Mouse (Mus musculus) layer of hippocampus, adult 2 months (tissue): ENCODE results near the gene Cstad. TPM values are rescaled to one million over a fixed set of nuclear protein-coding genes. Genes with fewer than 3 reads are reported as not detected.
A peak's percentile ranks its signal among the peaks of the same experiment; 100 is the strongest.

Experiments used
- DNase-seq, 2 experiments: peaks; one replicate each; pipeline ENCODE4 v3.0.0; 2022; ENCODE audit warnings: low spot score in 2 of 2
- H3K27ac ChIP-seq: fragments of 200-600 bp; 2 replicates; pipeline ENCODE4 v1.8.1; 2022
- H3K4me3 ChIP-seq: fragments of 200-600 bp; 2 replicates; pipeline ENCODE4 v1.8.1; 2022; ENCODE audit warnings: mild to moderate bottlenecking
- CTCF ChIP-seq: fragments of 200-600 bp; conservative IDR thresholded peaks from 2 replicates; pipeline ENCODE4 v1.8.1; 2022; ENCODE audit warnings: antibody characterized with exemption, mild to moderate bottlenecking, moderate library complexity
- total RNA-seq, 2 experiments: library from RNA; stranded (reverse); gene quantifications; 2 replicates each; pipeline ENCODE4 v1.2.3; 2021

The Cstad gene
- total RNA-seq, 2 experiments from 2014 or later, result 7.8 to 11.3 TPM

DNA sequence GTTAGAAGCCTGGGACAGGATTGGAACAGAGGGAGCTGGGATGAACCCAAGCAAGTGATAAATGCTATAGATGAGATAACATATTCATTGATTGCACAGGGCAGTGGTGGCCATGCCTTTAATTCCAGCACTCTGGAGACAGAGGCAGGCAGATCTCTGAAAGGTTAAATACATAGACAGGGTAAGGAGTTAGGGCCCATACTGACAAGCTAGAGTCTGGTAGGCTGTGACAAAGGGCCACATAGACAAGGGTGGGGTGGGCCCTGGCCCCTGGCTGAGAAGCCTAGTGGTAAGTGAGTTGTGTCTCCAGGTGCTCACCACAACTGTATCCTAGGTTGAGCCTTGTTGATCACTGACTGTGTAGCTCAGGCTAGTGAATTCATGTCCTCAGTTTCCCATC lies 7.6 kb downstream of the Cstad start:
- DNase-seq, result no peak
- H3K27ac ChIP-seq, result no peak overlapping the region
- no peak overlapping the region for H3K4me3 ChIP-seq
- TF ChIP-seq CTCF, result no peak

DNA sequence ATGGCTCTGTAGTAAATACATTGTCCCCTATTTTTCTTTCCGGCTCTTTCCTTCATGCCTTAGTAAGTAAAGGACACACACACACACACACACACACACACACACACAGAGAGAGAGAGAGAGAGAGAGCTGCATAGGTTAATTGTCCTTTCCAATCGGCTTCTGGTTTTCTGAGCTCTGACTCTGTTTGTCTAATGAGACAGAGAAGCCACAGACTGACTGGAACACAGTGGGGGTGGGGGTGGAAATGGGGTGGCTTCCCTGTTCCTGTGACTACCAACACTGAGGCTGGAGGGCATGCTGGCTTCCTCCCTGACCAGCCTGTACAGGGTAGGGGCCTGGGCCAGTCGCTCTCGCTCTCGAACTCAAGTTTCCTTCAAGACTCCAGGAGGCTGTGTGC lies 8.9 kb downstream of the Cstad start:
- H3K27ac ChIP-seq, result no peak overlapping the region
- TF ChIP-seq CTCF, result no peak
- no peak overlapping the region for H3K4me3 ChIP-seq
- no peak for DNase-seq

DNA sequence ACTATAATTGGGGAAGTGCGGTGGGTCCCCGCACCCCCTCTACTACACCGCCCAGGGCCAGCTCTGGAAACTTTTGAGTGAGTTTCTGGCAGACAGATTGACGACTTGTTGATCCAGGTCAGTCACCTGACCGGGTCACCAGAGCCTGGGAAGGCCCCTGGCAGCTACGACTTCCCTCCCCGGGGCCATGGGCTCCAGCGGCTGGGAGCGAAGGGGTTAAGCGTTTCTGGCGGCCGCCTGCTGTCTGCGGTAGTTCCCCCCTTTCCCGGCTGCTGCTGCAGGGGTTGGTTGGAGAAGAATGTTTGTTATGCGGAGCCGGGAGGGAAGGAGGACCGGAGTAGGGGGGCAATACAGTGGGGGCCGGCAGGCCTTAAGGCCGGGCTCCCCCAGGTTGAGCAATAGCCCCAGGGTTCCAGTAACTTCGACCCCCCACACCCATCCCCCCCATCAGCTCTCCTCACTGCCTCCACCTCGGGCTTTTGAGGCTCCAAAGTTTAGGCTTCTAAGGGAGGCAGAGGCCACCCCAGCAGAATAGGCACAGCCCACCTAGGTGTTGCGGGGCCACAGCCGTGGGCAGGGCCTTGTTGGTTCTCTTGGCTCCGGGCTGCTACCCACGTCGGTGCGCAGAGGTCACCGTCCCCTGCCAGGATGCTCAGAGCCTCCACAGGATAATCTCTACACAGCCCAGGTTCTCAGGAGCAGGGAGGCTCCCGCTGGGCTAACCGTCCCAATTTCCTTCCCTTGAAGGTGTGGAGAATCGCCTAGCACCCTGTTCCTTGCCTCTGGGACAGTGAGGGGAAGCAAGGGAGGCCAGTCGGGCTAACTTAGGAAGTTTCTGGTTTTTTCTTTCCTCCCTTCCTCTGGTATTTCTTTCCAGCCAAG lies 10.3 kb downstream of the Cstad start:
- TF ChIP-seq CTCF, result no peak
- Histone ChIP-seq H3K4me3 (peak overlapping the region; percentile 2; the same call in 1 of the 2 replicates), H3K27ac (peak overlapping the region; percentile 39; the same call in 1 of the 2 replicates)
- DNase-seq, result no peak

DNA sequence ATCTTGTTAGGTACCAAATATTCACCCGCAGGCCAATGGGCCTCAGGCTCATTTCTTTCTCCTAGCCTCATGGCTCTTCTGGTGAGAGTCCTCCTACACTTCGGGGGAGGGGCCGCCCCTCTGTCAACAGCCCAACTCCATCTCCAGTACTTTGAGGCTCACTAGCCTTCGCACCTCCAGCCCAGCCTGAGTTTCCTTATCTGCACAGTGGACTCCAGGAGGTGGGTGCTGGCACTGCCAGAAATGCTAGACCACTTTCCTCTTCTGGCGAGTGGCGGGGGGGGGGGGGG lies 10.9 kb downstream of the Cstad start:
- DNase-seq, result no peak
- H3K4me3 ChIP-seq, result no peak overlapping the region
- H3K27ac ChIP-seq, result 0 out of 2 replicates have a peak overlapping the region, but pooled peaks have one; percentile 23
- no peak for TF ChIP-seq CTCF

DNA sequence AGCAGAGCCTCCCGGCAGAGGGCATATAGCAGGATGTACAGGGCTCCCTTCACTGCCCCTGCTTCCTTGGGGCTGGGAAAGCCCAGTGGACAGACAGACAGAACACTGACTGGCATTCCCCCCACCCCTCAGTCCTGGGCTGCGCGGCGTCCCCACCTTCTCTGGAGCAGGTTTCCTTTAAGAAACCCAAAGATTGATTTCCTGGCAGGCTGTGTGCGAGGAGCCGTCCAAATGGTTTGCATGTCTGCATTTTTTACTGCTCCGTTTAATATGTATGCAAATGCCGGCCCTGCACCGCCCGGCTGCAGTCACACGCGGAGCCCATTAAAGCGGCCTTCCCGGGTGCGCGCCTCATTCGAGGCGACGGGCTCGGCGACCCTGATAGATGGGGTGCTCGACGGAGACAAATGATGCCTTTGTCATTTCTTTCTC lies 11.8 kb downstream of the Cstad start:
- TF ChIP-seq CTCF, result no peak
- Histone ChIP-seq H3K27ac (peak overlapping the region; percentile 76), H3K4me3 (no peak overlapping the region)
- no peak for DNase-seq

DNA sequence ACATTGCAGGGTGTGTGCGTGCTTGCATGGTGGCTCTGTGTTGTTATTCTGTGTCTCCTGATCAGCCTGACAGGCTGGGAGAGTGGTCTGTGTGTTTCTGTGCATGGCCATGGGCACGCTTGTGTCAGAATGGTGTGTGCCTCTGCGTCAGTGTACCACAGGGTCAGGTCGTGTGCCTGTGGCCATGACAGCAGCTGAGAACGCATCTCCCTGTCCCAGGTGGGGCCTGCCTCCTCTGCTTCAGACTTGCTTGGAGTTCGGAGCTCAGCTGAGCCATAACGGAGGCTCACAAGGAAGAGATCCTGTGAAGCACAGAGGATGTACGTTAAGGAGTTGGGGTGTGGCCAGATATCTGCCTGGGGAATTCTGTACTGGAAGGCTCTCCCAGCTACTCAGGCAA lies 13.1 kb downstream of the Cstad start:
- no peak for DNase-seq
- no peak overlapping the region for H3K4me3 ChIP-seq
- no peak overlapping the region for H3K27ac ChIP-seq
- TF ChIP-seq CTCF, result no peak

DNA sequence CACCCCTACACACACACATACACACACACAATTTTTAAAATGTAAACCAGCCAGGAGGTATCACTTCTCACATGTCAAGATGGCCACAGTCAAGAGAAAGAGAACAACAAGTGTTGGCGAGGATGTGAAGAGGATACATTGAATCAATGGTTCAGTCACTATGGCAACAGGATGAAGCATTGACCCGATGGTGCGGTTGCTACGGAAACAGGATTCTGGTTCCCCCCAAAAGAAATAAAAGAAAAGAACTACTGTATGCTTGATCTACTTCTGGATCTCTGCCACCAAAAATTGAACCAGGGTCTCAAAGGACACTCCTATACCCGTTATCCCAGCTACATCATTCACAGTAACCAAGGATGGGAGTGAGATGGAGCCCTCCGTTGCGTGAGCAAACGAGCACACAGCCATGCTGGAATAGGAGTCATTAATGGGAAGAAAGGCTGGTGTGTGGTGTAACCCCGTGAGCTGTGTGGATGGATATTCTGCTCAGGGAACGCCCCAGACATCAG lies 13.9 kb downstream of the Cstad start:
- DNase-seq, result no peak
- Histone ChIP-seq H3K27ac (no peak overlapping the region), H3K4me3 (no peak overlapping the region)
- TF ChIP-seq CTCF, result no peak

DNA sequence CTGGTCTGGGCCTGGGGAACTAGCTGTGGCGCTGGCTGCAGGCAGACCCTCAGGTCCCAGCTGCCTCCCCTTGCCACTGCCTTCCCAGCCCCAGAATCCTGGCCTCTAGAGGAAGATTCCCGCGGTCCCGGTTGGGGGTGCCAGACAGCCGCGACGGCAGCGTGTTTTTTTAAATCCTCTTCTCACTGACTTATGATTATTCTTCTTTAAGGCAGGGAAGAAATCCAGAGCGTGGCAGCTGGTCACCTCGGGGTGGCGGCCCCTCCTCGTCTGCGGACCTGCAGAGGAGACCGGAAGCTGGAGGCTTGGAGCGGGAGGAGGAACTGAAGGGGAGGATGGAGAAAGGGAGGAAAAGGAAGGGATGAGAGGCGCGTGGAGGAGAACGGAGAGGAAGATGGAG lies 18.7 kb downstream of the Cstad start:
- H3K4me3 ChIP-seq, result peak overlapping the region; percentile 42
- peak; percentile 65 to 70 for DNase-seq
- TF ChIP-seq CTCF, result peak; percentile 71
- peak overlapping the region; percentile 84 for H3K27ac ChIP-seq

DNA sequence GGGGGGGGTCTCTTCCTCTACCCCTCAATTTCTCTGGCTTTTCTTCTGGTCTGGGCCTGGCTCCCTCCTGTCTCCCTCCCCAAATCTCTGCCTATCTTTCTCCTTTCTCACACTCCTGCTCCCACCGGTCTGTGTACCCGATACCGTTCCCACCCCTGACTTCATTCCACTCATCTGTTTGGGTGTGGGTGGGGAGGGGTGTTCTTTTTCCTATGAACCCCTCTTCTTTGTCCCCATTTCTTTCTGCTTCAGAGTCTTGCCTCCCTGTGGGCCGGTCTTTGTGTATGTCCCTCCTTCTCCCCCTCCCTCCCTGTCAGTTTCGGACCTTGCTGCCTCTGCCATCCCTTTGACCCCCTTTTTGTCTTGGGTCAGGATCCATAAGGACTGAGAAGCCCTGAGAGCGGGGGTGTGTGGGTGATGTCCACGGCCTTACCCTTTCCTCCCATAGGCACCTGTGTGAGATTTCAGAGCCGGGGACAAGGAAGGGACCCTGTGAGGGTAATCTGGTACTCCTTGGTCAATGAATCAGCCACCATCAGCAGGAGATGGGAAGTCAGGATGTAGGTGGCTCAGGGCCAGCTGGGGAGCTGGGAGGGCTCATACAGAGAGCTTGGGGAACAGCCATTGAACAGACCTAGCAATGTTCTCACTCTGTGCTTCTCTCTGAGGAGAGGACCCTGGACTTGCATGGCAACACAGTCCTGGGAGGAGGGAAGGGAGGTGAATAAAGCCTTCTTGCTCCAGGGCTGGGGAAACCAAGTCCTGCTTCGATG lies 19.5 kb downstream of the Cstad start:
- no peak for DNase-seq
- H3K27ac ChIP-seq, result peak overlapping the region; percentile 84
- H3K4me3 ChIP-seq, result peak overlapping the region; percentile 42
- no peak for TF ChIP-seq CTCF

DNA sequence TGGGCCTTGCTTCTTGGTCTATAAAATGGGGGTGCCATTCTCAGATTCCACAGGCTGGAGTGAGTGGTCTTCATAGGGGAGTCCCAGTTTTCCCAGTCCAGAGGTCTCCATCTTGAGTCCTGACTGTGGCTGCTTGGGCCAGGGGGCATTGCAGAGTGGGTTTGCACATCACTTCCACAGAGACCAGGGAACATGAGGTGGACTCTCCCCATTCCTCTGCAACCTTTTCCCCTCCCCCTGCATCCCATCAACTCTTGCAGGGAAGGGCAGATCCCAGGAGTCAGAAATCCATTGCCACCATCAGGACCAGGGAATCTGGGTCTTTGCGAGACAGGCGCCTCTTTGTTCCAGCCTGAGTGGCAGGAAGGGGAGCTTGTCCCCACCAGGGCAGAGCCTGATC lies 21.0 kb downstream of the Cstad start:
- H3K27ac ChIP-seq, result no peak overlapping the region
- no peak overlapping the region for H3K4me3 ChIP-seq
- no peak for TF ChIP-seq CTCF
- no peak for DNase-seq

DNA sequence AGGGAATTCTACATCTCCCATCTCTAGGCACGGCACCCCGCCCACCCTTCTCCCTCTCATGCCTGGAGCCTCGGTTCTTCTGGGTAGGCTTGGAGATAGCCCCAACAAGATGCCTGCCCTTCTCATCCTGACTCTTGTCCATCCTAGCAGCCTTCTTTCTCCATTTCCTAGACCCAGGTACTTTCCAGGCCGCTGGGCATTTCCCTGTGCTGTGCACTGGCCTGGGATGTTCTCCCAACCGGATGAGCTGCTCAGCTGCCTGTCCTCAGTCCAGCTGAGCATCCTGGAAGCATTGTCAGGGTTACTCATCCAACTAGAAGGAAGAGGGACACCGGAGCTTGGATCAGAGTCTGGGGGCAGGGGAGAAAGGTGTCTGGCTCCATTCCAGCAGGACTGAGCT lies 21.6 kb downstream of the Cstad start:
- H3K27ac ChIP-seq, result no peak overlapping the region
- H3K4me3 ChIP-seq, result no peak overlapping the region
- TF ChIP-seq CTCF, result no peak
- DNase-seq, result no peak

DNA sequence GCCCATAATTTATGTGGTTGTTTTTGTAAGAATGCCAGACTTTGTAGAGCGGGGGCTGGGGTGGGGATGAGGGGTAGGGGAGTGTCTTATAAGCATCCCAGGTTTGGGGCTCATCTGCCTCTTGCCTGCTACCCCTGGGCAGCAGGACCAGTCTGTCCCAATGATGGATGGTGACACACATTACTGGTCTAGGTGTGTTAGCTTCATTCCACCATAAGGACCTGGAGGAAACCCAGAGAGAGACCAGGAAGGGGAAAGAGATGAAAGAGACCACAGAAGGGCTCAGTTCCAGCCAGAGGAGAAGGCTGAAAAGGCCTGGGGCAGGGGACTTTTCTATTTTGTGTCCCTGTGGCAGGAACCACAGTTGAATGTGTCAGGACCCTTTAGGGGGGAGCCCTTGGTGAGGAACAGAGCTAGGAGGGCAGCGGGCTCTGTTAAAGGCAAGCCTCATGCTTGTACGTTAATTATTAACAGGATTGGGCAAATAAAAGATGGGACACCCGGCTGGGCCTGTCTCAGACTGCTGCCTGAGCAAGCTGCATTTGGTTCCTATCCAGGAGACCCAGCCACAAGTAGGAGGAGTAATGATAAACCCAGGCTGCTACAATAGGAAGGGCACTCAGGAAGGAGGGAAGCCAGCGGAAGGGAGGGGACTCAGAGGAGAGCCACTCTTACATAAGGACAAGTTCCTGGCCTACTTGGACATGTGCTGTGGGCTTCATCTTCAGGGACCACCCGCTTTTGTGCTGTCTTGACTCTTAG lies 23.8 kb downstream of the Cstad start:
- DNase-seq, result no peak
- H3K4me3 ChIP-seq, result no peak overlapping the region
- H3K27ac ChIP-seq, result no peak overlapping the region; the same call in 1 of the 2 replicates
- no peak for TF ChIP-seq CTCF

DNA sequence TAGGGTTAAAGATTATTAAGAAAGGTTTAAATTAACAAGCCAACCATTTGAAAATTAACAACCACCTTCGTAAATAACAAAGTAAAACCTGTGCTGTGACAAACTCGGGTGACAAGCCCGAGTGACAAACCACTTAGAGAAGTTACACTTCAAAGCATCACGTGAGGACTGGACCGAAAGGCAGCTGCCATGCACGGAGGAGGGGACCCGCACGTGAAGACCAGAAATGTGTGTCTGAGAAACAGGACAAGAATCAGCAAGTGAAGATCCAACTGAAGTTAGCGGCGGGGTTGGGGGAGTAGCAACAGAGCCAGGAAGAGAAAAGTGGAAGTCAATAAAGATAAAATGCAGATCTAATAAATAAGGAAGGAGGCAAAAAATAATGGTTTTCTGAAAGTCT lies 29.0 kb downstream of the Cstad start:
- no peak for TF ChIP-seq CTCF
- Histone ChIP-seq H3K27ac (no peak overlapping the region), H3K4me3 (no peak overlapping the region)
- no peak for DNase-seq
